19 mouse cellular contexts compared by ENCODE assay signal in genomic region chr5:135178996-135179395, GRCm38 (mm10). TPM values are rescaled to one million over a fixed set of nuclear protein-coding genes. Genes with fewer than 3 reads are reported as not detected.
DNase-seq lines count a peak whose midpoint lies in the region; ATAC-seq and TF ChIP-seq lines count a peak whose summit lies in the region.
"Had no signal": no experiment of that assay in that cellular context is flagged by ENCODE, and none has a peak within 500 bp of the region (broad histone marks: within the 10 kb centered on the region; RNA-seq: fewer than 3 reads in every experiment).

No protein-coding gene starts in this region.

- no peak overlapping the region for H3K27ac ChIP-seq in kidney, embryonic 16.5 days (ENCODE audit: low read length)
- no peak overlapping the region for H3K27ac ChIP-seq in kidney, embryonic 15.5 days
- peak overlapping the region; percentile 49 for H3K27ac ChIP-seq in bone marrow macrophage, adult 2 months (ENCODE audit: insufficient read depth, low read depth, low read length)
- no peak overlapping the region for H3K27ac ChIP-seq in midbrain, embryonic 13.5 days
- H3K27ac ChIP-seq: embryonic facial prominence, embryonic 15.5 days; hindbrain, embryonic 12.5 days; limb, embryonic 10.5 days; stomach, postnatal 0 days had no signal

- peaks cover 70% of the 10 kb centered on the region for H3K36me3 ChIP-seq in kidney, embryonic 16.5 days (ENCODE audit: insufficient read depth, low read length)
- H3K36me3 ChIP-seq in kidney, embryonic 15.5 days, result peaks cover 90% of the 10 kb centered on the region
- peaks cover 80% of the 10 kb centered on the region for H3K36me3 ChIP-seq in midbrain, embryonic 13.5 days

- no peak for TF ChIP-seq CTCF in bone marrow macrophage, adult 2 months (IDR thresholded peaks at IDR 0.05; ENCODE audit: low read depth, low read length)

- no peaks in the 10 kb centered on the region for H3K27me3 ChIP-seq in kidney, embryonic 16.5 days (ENCODE audit: insufficient read depth, low read length)
- H3K27me3 ChIP-seq in kidney, embryonic 15.5 days, result no peaks in the 10 kb centered on the region
- H3K27me3 ChIP-seq in midbrain, embryonic 13.5 days, result no peaks in the 10 kb centered on the region
- H3K27me3 ChIP-seq: embryonic facial prominence, embryonic 15.5 days; hindbrain, embryonic 12.5 days; Patski had no signal

- WGBS in kidney, embryonic 16.5 days, result 89% methylated on average over 4 of the region's 4 CpGs
- WGBS in kidney, embryonic 15.5 days, result 93% methylated on average over 4 of the region's 4 CpGs
- WGBS in midbrain, embryonic 13.5 days, result 94% methylated on average over 4 of the region's 4 CpGs

- no peak for TF ChIP-seq POLR2A in bone marrow macrophage, adult 2 months (IDR thresholded peaks at IDR 0.05; ENCODE audit: borderline replicate concordance, low read depth, low read length)

- intact Hi-C loops in heart, postnatal 10 days (cut with DNase I), result no loop called here

- no peak overlapping the region for H3K4me3 ChIP-seq in kidney, embryonic 16.5 days (ENCODE audit: low read length)
- no peak overlapping the region for H3K4me3 ChIP-seq in kidney, embryonic 15.5 days (replicated peaks)
- H3K4me3 ChIP-seq in bone marrow macrophage, adult 2 months (ENCODE audit: insufficient read depth, low read length), result no peak overlapping the region
- H3K4me3 ChIP-seq in midbrain, embryonic 13.5 days (replicated peaks), result no peak overlapping the region
- H3K4me3 ChIP-seq: embryonic facial prominence, embryonic 15.5 days; hindbrain, embryonic 12.5 days; limb, embryonic 10.5 days had no signal

- no peaks in the 10 kb centered on the region for H3K4me1 ChIP-seq in kidney, embryonic 16.5 days (ENCODE audit: insufficient read depth, low read length)
- no peaks in the 10 kb centered on the region for H3K4me1 ChIP-seq in kidney, embryonic 15.5 days
- H3K4me1 ChIP-seq in bone marrow macrophage, adult 2 months (ENCODE audit: control insufficient read depth, insufficient read depth, low read length), result peaks cover 15% of the 10 kb centered on the region
- H3K4me1 ChIP-seq in midbrain, embryonic 13.5 days (replicated peaks), result no peaks in the 10 kb centered on the region
- H3K4me1 ChIP-seq: embryonic facial prominence, embryonic 15.5 days; hindbrain, embryonic 12.5 days; limb, embryonic 10.5 days had no signal

- no peak overlapping the region for H3K4me2 ChIP-seq in kidney, embryonic 16.5 days (replicated peaks; ENCODE audit: low read depth, low read length)
- no peak overlapping the region for H3K4me2 ChIP-seq in kidney, embryonic 15.5 days
- no peak overlapping the region for H3K4me2 ChIP-seq in midbrain, embryonic 13.5 days (replicated peaks)
- H3K4me2 ChIP-seq: embryonic facial prominence, embryonic 15.5 days; heart, embryonic 11.5 days; hindbrain, embryonic 12.5 days had no signal

- ATAC-seq in kidney, embryonic 16.5 days (ENCODE audit: low FRiP score, low TSS enrichment), result 0 out of 2 replicates have a peak, but pooled peaks have one; percentile 42
- ATAC-seq in kidney, embryonic 15.5 days (replicated peaks; ENCODE audit: low FRiP score), result no peak
- no peak for ATAC-seq in midbrain, embryonic 13.5 days
- ATAC-seq: CD4-positive, CD25-positive, alpha-beta regulatory T cell, adult 4 months; forebrain, postnatal 0 days; liver, postnatal 0 days; Patski had no signal

- H3K9ac ChIP-seq in kidney, embryonic 16.5 days (replicated peaks; ENCODE audit: low read length), result no peak overlapping the region
- no peak overlapping the region for H3K9ac ChIP-seq in kidney, embryonic 15.5 days
- H3K9ac ChIP-seq in midbrain, embryonic 13.5 days (replicated peaks), result no peak overlapping the region
- H3K9ac ChIP-seq: embryonic facial prominence, embryonic 15.5 days; forebrain, postnatal 0 days; hindbrain, embryonic 12.5 days; liver, postnatal 0 days had no signal

- H3K9me3 ChIP-seq in kidney, embryonic 16.5 days (ENCODE audit: low read length), result no peaks in the 10 kb centered on the region
- H3K9me3 ChIP-seq in kidney, embryonic 15.5 days (replicated peaks), result no peaks in the 10 kb centered on the region
- H3K9me3 ChIP-seq in midbrain, embryonic 13.5 days, result no peaks in the 10 kb centered on the region
- H3K9me3 ChIP-seq: embryonic facial prominence, embryonic 15.5 days; hindbrain, embryonic 12.5 days; limb, embryonic 10.5 days had no signal

- DNase-seq in cerebellum, adult 11-12 months, result peak; percentile 98
- DNase-seq in layer of hippocampus, adult 9-11 months, result peak; percentile 87
- DNase-seq in heart, postnatal 10 days, result no peak
- DNase-seq in adrenal gland, postnatal 4 days (ENCODE audit: low spot score in 2 of 2), result no peak
- DNase-seq: adrenal gland, adult 2 months; forebrain, postnatal 0 days; kidney, adult 9 months; liver, postnatal 0 days had no signal

RNA-seq across cellular contexts. Expression of gene Baz1b, which starts 8.1 kb away (rescaled TPM):
- 33.4 and 35.1 TPM in 2 replicates for polyA plus RNA-seq in kidney, embryonic 16.5 days (2015; fragmentation: Nextera tagmentation; extraction: Ambion mirVana)
- 40.4 and 42.3 TPM in 2 replicates for polyA plus RNA-seq in kidney, embryonic 15.5 days (2015; fragmentation: Nextera tagmentation; extraction: Ambion mirVana)
- 57.5 and 58.9 TPM in 2 replicates for polyA plus RNA-seq in bone marrow macrophage, adult 2 months (2012; ENCODE audit: insufficient read depth, insufficient read length, missing spikeins)
- 40.0 and 44.3 TPM in 2 replicates for polyA plus RNA-seq in midbrain, embryonic 13.5 days (2015; fragmentation: Nextera tagmentation; extraction: Ambion mirVana)
- 10 to 100 TPM; 41.6 to 48.5 TPM for total RNA-seq in heart, postnatal 10 days (2021)
- 10 to 100 TPM; 67.4 to 76.4 TPM for total RNA-seq in adrenal gland, postnatal 4 days (2021)

RNA-seq across cellular contexts. Expression of gene Bcl7b, which starts 10.9 kb away (rescaled TPM):
- polyA plus RNA-seq in kidney, embryonic 16.5 days (2015; fragmentation: Nextera tagmentation; extraction: Ambion mirVana), result 57.6 and 58.2 TPM in 2 replicates
- 52.9 and 53.2 TPM in 2 replicates for polyA plus RNA-seq in kidney, embryonic 15.5 days (2015; fragmentation: Nextera tagmentation; extraction: Ambion mirVana)
- 48.9 and 57.6 TPM in 2 replicates for polyA plus RNA-seq in bone marrow macrophage, adult 2 months (2012; ENCODE audit: insufficient read depth, insufficient read length, missing spikeins)
- 49.6 and 51.2 TPM in 2 replicates for polyA plus RNA-seq in midbrain, embryonic 13.5 days (2015; fragmentation: Nextera tagmentation; extraction: Ambion mirVana)
- 10 to 100 TPM; 33.5 to 35.8 TPM for total RNA-seq in heart, postnatal 10 days (2021)
- total RNA-seq in adrenal gland, postnatal 4 days (2021), result 10 to 100 TPM; 44.6 to 52.1 TPM

RNA-seq across cellular contexts. Expression of gene Tbl2, which starts 29.5 kb away (rescaled TPM):
- polyA plus RNA-seq in kidney, embryonic 16.5 days (2015; fragmentation: Nextera tagmentation; extraction: Ambion mirVana), result 26.3 and 27.0 TPM in 2 replicates
- 25.5 and 26.8 TPM in 2 replicates for polyA plus RNA-seq in kidney, embryonic 15.5 days (2015; fragmentation: Nextera tagmentation; extraction: Ambion mirVana)
- polyA plus RNA-seq in bone marrow macrophage, adult 2 months (2012; ENCODE audit: insufficient read depth, insufficient read length, missing spikeins), result 5.9 and 6.2 TPM in 2 replicates
- 13.7 and 14.3 TPM in 2 replicates for polyA plus RNA-seq in midbrain, embryonic 13.5 days (2015; fragmentation: Nextera tagmentation; extraction: Ambion mirVana)
- 10 to 100 TPM; 13.0 to 15.6 TPM for total RNA-seq in heart, postnatal 10 days (2021)
- 10 to 100 TPM; 22.3 to 26.7 TPM for total RNA-seq in adrenal gland, postnatal 4 days (2021)

Comparison
In these comparisons a context has a peak if more than half of its experiments do, and no peak if none do; other contexts are left out.
1. DNase-seq: peak in cerebellum, adult 11-12 months (single experiment) and layer of hippocampus, adult 9-11 months (single experiment); none in heart, postnatal 10 days (0 of 2) and adrenal gland, postnatal 4 days (0 of 2).